Mouse (Mus musculus) lung, postnatal 10 days (tissue): Measurements from ENCODE around the gene Atp2b4.

Experiments
- DNase-seq: peaks from one replicate; pipeline ENCODE4 v3.0.0; 2021

The Atp2b4 gene

DNA sequence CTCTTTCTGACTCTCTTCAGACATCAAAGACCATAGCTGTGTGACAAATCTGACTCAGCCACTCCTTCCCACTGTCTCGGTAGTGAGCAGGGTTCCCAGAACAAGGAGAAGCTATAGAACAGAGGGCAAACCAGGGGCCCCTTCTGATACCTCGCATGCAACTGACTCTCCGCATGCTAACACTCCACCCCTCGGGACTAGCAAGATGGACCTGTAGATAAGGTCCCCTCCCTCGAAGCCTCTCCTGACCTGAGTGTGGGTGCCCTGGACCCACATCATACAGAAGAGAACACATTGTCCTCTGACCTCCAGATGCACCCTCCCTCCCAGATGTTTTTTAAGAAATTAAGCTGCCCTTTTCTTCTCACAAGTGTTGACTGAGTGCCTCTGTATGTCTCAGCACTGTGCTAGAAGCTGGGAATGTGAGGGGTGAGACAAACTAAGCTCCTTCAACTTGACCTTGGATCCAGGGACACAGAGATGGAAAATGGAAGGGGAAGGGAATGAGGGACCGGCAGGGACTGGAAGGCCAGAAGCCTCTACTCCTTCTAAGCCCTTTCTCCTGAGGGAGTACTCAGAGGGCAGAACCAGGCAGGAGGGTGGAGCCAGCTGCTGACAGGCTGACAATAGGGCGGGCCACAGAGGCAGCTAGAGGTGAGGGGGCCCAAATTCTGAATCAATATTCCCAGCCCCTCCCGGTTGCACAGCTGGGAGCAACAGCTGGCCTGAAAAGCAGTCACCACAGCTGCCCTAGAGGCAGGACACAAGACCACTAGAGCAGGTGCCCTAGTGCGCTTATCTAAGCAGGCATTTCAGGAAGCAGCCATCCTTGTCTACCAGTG lies 2.6 kb downstream of the Atp2b4 start:
- DNase-seq: peak; percentile 55

DNA sequence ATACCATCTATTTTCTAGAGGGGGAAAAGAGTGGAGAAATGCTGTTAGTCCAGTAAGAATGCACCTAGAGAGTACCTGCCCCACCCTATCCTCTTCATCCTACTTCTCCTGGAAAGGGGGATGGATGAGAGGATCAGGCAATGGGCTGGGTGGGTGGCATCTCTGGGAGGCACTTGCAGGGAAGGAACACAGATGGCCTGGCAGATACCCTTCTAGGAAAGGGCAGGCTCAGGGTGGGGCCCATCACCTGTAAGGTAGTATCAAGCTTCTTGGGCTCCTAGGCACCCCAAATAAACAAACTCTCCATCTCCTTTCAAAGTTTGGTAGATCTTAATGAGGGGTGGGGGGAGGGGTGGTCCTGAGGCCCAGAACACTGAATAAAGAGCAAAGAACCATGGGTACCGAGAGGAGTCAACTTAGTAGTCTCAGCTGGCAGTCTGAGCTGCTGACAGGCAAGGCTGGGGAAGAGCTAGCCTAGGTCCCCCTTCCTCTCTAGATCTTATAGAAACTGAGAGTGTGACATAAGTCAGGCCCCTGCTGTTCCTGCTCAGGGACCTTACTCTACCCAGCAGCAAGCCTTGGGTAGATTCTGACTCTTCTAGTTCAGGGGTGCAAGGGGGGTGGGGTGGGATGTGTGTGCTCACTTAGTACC lies 3.4 kb downstream of the Atp2b4 start:
- DNase-seq: no peak

DNA sequence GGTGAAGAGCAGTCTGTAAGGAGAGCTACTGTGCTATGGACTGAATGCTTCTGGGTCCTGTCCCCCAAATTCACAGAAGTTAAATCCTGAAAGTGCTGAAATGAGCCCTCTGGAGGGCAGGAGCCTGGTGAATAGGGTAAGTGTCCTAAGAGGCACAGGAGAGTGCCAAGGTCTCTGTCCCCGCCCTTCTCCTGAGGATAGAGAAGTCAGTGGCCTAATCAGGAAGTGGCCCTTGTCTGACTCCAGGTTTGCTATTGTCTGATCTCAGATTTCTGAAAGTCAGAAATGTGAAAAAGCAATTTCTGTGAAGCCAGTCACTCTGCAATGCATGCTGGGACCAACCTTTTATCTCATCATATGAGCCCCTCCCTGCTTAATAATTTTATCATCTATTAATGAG lies 7.2 kb downstream of the Atp2b4 start:
- no peak for DNase-seq

DNA sequence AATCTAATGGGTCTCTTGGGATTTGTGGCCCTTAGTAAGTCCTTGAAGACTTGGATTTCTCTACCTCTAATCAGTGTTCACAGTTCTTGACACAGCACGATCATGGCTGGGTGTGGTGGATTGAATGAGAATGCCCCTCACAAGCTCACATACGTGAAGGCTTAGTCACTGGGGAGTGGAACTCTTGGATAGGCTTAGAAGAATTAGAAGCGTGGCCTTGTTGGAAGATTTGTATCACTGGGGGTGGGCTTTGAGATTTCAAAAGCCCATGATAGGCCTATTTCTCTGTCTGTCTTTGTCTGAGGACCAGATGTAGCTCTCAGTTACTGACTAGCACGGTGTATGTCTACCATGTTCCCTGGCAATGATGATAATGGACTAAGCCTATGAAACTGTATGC lies 10.8 kb downstream of the Atp2b4 start:
- no peak for DNase-seq

DNA sequence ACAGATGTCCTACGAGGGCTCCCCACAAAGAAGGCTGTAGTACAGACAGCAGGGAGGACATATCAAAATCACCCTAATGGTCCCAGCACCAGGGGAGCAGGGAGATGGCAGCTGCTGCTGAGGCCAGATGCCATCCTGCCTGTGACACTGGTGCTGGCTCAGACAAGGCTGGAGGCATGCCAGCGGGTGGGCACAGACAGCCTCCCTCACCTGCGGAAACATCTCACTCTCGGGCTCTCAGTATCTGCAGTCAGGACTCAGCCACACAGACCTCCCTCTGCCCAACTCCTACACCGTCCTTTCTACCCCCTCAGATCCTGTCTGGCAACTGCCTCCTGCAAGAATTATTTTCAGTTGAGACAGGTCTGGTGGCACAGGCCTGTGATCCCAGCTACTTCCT lies 12.0 kb downstream of the Atp2b4 start:
- DNase-seq: no peak

DNA sequence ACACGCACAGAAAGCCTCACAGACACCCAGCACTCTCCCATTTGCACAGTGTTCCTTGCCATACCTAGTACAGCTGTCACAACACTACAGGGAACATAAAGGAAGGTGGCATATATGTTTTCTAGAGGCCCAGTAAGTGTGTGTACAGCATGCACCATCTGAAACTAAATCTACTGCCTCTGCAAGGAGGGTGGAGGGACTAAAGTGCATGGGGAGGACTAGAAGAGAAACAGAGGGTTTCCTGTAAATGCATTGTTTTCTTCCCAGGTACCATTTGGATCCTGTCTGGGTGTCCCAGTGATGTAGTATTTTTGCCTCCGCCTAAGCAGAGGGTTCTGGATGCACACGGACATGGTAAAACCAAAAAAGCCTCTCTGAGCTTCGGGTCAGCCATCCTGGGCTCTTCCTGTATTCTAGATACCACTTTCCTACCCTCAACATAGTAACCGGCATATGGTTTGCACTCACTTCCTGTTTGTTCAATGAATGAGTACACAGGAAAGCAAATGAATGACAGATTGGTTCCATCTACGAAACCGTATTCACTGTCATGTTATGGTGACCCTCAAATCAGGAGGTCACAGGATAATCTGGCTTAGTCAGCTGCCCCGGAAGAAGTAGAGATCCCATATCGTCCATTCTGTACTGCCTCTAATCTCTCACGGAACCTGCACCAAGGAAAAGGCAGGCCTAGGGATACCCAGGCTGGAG lies 13.2 kb downstream of the Atp2b4 start:
- DNase-seq: no peak

DNA sequence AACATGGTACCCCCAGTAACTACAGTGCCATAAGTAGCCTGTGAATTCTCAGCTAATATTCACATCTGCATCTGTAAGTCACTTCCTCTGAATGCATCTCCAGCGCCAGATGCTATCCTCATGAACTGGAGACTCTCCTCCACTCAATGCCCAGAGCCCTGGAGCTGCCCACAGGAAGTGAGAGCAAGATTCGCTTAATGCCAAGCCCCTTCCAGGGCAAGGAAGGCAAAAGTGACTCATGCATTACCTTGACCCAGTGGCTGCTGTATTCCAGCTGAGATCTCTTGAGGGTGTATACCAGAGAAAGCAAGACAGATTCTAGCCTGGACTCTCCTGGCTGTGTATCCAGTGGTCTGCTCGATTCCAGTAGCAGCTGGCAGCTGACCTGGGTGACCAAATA lies 16.2 kb downstream of the Atp2b4 start:
- DNase-seq: no peak

DNA sequence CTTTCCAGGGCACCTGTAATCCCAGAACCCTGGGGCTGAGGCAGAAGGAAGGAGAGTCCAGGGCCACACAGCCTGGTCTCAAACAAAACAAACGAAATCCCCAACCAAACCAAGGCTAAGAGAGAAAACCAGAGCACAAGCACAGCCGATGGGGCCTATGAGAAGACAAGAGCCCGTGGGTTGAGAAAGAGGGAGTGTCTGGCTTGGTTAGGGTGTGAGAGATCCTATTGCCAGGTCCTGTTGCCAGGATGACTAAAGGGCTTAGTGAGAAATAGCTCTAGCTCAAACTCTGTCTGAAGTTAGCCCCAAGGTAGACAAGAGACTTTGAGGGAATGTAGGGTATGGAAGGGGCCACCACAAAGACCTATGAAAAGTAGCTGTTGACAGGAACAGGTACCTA lies 19.3 kb downstream of the Atp2b4 start:
- no peak for DNase-seq

DNA sequence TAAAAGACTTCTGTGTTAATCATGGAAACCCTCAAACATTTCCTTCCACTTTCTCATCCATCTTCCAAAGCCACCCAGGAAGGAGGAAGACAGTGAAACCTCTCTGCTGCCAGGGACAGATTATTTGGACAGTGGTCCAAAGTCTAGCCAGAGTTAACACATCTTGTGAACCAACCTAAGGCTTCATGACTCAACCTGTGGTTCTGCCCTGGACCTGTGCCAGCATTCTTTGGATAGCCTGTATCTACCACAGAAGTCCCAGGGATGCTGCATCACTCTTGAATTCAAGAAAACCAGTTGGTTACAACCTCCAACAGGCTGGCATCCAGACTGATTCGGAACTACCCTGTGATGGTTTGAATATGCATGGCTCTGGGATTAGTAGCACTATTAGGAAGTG lies 21.8 kb downstream of the Atp2b4 start:
- DNase-seq: no peak

DNA sequence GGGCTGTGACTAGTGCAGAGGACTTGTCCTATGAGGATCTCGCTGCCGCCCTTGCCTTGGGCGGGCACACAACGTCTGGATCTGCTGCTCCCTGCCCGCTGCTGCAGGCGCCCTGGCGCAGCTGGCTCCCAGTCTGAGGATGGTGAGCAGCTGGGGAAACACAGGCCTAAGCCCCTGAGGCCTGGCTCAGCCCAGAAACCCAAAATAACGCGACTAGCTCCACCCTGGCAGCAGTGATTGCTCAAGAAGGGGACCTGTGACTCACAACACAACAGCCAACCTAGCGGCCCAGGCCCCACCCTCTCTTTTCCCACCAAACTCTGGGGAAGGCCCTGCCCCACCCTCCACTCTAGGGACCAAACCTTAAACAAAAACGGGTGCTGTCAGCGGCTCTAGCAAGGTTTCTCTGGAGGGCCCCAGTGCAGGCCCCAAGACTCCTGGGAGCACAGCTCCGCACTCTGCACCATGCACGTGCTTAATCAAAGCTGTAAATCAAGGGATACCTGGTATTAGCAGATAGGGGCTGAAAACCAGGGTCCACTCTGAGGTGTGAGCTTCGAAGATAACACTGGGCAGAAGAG lies 23.1 kb downstream of the Atp2b4 start:
- peak; percentile 39 for DNase-seq

DNA sequence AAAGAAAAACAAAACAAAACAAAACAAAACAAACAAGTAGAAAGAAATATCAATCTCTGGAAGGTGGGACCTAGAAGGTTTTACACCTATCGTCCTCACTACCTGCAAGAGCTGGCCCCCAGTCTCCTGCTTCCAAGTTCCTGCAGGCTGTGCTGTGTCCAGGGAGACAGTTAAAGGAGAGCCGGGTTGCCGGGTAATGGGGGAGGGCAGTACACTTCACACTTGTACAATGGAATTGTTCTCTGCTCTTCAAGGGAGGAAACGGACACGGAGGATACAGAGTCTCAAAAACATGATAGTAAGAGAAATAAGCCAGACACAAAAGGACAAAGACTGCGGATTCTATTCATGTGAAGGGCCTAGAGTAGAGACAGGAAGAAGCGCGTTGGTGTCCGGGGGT lies 28.3 kb downstream of the Atp2b4 start:
- DNase-seq: no peak

DNA sequence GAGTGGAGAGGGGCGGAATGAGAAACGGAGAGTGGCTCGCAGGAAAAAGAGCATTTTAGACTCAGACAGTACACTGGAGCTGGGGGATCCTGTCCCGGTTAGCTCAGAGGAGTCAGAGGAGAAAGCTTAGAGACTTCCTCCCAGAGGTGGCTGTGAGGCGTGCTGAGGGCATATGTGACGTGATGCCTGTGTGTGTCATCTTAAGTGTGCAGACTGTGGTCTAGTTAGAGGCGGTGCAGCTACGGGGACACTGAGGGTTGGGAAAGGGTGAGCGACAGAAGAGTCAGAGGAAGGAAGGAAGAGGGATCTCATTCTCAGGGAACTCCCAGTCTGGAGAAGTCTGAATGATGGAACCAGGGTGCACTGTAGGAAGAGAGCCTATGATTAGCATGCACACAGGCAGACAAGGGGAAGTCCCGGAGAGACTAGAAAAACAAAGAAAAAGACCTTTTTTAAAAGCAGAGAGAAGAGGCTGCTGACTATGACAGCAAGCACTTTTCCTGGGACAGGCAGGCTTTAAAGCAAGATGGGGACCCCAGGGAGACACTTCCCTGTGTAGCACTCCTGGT lies 28.9 kb downstream of the Atp2b4 start:
- DNase-seq: peak; percentile 13

DNA sequence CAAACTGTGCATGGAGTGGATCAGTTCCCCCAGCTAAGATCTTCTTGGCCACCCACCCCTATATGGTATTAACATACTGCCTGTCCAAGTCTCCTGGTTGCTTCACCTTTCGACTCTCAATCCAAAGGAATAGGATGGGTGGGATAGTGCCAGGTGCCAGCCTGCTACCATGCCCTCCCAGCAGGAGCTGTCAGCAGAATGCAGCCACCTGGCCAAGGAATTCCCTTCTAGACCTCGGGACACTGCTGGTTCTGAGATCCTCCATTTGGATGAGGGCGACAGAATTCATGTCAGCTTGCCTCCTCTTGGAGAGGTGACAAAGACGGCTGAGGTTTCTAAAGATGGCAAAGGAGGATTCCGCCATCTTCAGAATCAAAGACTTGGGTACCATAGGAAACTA lies 32.8 kb downstream of the Atp2b4 start:
- DNase-seq: no peak

DNA sequence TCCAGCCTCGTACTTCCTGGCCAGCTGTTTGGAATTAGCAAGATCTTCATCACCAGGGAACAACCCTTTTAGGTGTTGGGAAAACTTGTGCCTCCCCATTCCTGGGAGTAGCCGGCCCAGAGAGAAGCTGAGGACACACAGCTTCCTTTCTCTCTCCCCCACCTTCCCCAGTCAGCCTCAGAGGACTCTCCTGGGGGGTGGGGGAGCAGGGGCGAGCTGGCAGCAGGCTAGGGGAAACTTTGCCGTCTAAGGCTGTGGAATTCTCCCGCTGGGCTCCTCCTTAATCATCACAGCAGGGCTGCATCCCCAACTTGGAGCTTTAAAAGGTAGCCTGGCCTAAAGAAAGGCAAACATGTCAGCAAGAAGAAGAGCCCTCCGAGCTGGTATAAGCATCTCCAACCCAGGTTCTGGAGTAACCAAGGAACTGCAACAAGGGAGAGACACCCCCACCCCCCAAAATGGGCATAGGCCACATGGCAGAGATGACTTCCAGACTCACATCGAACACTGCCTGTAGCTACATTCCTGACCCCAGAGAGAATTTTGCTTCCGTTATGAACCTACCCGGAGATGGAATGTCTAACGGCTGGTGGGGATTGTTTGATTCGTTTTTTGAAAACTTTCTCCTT lies 33.8 kb downstream of the Atp2b4 start:
- peak; percentile 41 for DNase-seq

DNA sequence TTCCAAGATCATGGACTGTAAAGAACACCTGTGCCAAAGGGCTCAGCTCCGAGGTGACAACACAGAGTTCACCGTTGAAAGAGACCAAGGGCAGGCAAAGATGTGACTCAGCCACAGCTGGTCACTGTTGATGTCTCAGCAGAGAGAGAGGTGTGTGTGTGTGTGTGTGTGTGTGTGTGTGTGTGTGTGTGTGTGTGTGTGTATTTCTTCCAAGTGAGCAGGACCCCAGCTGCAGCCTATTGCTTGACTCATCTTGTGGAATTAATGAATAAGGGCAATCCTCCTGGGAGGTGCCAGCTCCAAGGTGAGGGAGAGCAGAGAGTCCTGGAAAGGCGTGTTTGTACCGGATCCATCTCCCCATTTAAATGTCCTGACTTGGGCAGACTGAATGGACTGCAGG lies 35.5 kb downstream of the Atp2b4 start:
- no peak for DNase-seq

DNA sequence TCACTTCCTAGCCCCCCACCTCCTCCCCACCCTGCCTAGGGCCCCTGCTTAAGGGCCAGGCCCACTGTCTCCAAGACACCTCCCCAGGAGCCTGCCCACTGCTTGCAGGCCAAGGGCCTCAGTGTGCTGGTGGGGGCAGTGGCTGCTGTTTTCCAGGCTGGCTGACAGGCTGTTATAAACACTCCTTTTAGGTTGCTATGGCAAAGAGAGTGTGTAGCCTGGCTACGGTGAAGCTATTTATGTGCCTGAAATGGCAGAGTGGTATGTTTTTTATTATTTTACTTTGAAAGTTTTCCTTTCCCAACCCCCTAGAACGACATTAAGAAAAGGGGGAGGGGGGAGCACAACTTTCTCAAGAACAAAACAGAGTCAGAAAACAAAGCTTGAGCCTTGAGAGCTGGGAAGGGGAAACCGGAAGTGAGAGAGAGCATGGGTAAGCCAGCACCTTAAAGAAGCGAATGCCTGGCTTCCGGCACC lies 37.9 kb downstream of the Atp2b4 start:
- DNase-seq: peak; percentile 48

DNA sequence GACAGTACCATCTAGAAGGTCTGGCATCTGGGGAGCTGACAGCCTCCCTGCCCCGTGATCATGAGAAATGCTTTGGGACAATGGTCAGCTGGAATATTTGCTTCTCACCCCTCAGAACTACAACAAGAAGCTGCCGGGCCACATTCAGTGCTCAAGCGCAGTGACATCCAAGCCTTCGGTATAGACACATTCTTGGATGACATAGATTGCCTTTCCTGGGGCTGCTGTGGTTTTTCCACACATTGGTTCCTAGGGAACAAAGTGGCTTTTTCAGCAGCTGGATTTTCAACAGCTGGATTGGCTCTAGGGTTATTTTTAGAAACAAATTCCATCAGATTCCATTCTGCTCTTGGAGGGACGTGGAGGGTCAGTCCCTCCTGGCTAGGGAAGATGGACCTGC lies 39.6 kb downstream of the Atp2b4 start:
- no peak for DNase-seq

DNA sequence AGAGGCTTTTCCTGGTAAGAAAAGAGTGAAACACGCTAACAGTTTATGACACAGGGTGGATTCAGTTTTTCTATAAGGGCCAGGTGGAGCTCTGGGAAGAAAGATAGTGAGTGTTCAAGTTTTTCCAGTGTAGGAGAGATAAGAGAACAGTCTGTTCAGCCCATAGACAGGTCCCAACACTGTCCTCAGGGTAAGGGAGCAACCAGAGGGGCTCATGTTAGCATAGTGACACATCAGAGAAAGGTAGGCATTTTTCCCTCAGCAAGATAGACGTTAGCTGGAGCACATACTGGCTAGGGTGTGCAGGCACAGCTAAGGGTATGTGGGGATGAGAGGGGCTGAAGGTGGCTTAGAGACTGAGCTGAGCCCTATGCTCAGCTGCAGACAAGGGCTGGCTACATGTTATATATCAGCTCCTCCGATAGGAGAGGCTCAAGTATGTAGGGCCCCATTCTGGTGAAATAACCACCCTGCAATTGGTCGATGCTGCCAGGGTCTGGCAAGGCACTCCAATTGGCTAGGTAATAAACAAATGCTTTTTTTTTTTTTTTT lies 46.4 kb downstream of the Atp2b4 start:
- DNase-seq: no peak

DNA sequence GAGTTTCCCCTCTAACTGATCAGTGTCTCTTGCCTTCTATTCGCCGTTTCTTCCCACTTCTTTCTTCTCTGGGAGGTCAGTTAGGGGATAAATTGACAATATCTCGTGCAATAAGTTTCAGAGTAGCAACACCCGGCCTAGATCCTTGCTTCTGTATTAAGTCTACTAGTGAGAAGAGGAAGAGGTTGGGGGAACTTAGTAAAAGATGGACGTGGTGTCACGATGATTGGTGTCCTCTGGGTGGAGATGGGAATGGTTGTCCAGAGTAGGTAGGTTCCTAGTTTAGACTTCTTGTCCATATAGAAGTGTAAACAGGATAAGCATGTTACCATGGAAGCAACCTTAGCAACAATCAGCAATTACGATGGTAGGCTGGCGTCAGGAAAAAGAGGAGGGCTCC lies 47.5 kb downstream of the Atp2b4 start:
- DNase-seq: no peak

DNA sequence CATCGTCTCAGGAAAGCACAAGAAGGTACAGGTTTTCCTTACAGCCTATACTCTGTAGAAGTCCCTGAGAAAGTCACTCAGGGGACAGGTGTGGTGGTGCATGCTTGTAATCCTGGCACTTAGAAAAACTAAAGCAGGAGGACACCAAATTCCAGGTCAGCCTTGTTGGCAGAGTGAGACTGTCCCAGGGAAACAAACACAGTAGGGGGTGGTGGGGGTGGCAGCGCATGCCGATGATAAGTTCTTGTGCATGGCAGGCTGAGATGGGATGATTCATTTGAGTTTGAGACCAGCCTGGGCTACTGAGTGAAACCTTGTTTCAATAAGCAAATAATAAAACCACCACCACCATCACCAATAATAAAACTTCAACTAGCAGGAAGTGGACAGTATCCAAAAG lies 49.2 kb downstream of the Atp2b4 start:
- no peak for DNase-seq

DNA sequence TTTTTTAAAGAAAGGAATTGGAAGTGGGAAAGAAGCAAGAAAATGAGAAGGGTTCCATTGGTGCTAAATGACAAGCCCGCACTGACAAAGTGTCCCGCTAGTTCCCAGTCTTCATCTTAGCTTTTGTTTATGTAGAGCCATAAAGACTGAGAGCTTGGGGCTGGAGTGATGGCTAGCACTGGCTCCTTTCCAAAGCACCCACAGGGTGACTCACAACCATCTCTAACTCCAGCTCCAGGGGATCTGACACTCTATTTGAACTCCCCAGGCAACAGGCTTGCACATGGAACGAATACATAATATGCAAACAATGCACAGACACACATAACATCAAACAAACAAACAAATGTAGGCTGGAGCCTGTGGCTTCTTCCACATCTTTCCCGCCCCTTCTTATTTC lies 50.9 kb downstream of the Atp2b4 start:
- DNase-seq: no peak

DNA sequence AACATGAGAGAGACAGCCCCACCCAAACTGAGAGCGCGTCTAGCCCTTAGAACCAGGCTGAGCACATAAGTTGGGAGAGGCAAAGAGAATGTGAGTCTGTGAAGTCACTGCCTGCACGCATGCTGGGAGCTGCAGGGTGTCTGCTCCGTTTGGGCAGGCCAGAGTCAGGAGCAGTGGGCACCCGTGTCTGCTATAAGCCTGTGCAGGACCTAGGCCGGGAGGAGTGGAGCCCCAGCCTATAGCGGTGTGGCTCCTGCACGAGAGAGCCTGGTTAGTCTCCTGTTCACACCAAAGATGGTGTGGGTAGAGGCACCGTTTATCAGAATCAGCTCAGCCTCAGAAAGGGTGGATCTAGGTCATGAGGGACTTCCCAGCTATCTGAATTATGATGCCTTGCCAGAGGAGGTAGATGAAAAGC lies 55.8 kb downstream of the Atp2b4 start:
- DNase-seq: no peak
